Mouse (Mus musculus): ENCODE results near the gene Pdk3.
A peak's percentile ranks its signal among the peaks of the same experiment; 100 is the strongest.

Pdk3 gene

GRCm38 (mm10) chrX:93831561-93832336, at the start of gene Pdk3:
Gene Pdk3 (minus strand): TSS chrX:93832201.
- peak; percentile 79 for DNase-seq

GRCm38 (mm10) chrX:93877634-93878016, 45.6 kb upstream of the Pdk3 start:
- DNase-seq: no peak

DNA sequence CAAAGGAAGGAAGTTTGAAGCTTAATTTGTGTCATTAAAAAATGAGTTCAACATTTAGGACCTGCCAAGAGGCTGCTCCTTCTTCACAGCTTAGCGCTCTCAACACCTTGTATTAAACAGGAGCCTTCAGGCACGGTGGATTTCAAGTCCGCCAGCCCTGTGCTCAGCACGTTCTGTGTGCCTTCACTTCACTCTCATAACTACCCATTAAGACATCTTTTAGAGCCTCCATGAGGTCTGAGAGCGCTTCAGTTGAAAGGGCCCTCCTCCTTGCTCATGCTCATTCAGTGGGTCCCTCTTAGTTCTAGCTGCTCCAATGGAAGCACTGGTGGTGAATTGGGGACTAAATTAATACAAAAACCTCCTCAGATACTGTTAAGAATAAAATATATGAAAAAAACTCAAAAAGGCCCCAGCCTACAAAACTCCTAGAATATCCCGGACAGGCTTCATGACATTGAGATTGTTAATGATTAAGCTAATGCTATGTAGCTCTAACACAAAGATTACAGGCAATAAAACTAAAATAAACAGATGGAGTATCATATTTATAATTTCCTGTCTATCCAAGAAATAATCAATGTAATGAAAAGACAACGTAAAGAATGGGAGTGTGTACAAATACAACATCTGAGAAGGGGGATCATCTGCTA, 45.1 kb upstream of the Pdk3 start:
- no peak for DNase-seq

DNA sequence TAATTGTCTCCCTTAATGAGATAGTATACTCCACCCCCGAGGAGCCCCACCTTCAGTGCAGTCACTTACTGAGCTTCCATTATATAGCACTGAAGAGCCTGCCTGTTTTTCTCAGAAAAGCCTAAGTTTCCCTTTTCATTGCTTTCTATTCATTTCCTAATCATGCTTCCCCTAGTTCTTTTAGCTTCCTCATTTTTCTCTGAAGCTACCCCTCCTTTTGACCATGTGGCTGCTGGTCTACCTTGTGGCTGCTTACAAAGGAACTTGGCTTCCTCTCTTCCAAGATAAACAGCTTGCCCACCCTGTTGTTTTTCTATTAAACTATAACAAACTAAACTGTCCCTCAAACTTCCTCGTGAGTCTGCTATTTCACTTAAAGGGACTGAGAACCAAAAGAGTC, 31.4 kb upstream of the Pdk3 start:
- DNase-seq: no peak

DNA sequence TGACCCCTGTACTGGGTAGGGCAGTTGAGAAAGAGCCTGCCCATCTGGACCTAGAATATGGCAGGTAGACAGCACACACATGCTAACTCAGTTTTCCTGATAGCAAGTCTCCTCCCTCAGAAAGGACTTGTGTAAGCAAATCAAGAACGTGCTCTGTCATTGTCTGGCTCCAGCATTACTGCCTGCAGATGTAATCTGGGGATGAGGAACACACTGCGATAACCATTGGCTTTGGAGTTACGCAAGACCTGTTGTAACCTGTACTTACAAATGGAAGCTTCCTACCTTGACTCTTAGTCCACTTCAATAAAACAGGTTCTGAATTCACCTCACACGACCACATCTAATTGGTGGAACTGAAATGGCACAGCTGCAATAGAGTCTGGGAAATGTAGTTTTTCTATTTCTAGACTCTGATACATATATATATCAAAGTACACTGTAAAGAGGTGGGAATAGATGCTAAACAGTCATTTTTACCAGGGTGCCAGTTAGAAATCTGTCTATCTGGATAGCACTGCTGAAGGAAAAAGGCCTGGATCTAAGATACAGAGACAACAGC, 30.6 kb upstream of the Pdk3 start:
- no peak for DNase-seq

DNA sequence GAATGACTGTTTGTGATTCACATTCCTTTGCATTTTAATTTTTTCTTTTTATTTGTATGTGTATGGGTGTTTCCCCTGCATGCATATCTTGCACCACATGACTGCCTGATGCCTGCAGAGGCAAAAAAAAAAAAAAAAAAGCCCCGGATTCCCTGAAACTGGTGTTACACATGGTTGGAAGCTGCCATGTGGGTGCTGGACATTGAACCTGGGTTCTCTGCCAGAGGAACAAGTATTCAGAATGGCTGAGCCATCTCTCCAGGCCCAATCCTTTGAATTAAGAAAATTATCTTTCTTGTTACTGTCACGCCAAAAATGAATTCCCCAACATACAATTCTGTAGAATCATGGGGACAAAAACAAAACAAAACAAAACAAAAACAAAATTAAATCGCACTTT, 25.8 kb upstream of the Pdk3 start:
- DNase-seq: no peak

DNA sequence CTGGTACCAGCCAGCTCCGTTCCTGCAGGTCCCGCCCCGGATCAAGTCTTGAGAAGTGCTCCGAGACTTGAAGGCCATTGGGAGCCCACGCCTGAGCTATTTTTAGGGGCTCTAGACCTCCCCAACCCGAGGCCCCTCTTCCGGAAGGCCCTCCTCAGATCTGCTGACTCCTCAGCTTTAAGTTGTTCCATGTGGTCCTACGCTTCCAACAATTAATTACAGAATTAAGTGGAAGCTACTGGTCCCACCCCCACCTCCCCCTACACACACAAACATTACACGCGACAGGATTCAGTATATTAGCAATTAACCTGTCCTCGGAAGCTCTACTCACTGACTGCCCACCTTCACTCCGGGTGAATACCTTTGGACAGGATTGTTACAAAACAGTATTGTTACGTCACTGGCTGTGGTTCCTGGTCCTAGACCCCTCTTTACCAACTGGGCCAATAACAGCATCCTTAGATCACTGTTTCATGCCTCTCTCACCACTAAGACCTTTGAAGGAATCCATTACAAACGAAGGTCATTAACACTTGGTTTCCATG, 410 bp upstream of the Pdk3 start:
- no peak for DNase-seq

GRCm38 (mm10) chrX:93825787-93826186, 6.2 kb downstream of the Pdk3 start:
- DNase-seq: no peak

DNA sequence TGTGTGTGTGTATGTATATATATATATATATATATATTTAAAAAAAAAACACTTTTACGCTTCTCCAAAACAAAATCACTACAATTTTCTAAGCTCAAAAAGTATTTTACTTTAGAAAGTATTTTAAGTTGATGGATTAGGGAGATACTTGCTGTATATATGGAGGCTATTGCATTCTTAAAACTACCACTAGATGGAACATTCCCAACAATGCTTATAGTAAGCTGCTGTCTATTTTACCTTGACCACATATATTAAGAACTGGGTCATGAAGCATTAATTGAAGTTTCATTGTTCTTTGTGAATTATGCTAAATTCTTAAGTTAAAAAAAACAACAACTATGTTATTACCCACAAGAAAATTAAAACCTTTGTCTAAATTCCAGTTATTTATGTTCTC, 24.0 kb downstream of the Pdk3 start:
- DNase-seq: no peak

- peak; percentile 59 for DNase-seq
Observed at GRCm38 (mm10) chrX:93793168-93793567, 38.8 kb downstream of the Pdk3 start.

- no peak for DNase-seq
Observed at GRCm38 (mm10) chrX:93789562-93789961, 42.4 kb downstream of the Pdk3 start.

- DNase-seq: no peak
Observed at GRCm38 (mm10) chrX:93760770-93761169, 71.2 kb downstream of the Pdk3 start.

DNA sequence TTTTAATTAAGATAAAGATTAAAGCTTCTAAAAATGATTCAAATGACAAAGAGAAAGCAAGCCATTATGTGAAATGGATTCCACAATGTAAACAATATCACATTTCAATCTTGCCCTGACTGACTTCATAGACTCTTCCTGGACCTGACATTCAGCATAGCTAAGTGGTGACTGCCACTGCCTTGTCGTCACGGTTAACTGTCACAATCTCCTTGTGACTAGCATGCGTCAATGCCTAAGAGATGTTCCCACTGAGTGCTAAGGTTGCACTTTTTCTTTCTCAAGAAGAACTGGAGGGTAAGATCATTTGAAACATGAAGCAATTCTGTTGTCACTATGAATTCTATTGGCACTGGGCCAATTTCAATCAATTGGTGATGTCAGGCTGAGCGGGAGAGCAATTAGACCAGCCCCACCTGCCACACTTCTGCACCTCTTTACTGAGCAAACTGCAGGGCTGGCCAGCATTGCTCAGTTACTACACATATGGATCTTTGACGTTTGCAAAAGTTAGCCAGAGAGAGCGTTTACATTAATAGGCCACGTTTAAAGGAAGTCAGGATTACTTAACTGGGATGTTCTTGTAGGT, 75.0 kb downstream of the Pdk3 start:
- no peak for DNase-seq

GRCm38 (mm10) chrX:93755210-93755842, 76.7 kb downstream of the Pdk3 start:
- no peak for DNase-seq

- DNase-seq: no peak
Observed at GRCm38 (mm10) chrX:93750566-93750965, 81.4 kb downstream of the Pdk3 start.

DNA sequence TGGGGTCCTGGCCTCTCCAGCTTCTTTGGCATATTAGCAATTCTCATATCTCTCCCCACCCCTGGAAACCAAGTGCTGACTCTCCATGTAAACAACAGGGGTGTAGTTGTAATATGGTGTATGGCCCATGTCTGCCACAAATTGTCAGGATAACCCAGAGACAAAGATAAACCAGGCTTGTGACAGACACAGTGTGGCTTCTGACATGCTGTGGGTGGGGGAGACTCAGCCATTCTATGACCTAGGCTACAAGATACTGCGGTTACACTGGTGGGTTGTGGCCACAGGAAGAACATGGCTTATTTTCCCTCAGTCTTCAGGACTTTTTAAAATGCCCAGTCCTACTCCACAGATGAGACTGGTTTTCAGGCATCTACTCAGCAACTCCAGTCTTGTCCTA, 82.8 kb downstream of the Pdk3 start:
- DNase-seq: no peak

DNA sequence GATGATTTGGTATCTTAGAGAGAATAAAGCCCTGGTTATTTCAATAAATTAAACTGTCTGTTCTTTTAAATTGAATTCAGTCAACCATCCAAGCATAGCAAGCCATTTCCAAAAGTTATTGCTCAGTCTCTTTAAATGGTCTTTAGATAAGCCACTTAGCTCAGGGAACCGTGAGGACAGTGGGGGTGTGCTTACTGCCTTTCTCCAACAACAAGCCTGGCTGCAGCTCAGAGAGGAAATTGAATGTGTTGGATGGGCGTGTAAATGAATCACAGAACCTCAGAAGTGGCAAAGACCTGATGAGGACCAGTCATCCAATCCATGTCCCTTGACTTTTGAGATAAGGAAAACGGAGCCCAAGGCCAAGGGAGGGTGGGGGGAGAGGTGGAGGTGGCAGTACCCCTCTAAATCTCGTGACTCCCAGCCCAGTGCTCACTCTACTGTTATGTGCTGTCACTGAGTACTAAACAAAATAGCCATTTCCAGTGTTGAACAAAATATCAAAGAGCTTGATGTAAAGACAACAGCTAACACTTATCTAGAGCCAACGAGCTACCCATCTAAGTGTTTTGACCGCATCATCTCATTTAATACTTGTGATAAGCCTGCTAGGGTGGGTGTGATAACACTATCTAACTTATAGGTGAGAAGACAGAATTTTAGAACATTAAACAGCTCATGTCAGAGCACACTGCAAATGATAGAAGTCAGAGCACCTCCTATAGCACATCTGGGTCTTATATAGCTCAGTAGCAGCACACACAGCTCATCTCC, 98.8 kb downstream of the Pdk3 start:
- no peak for DNase-seq

- no peak for DNase-seq
Observed at GRCm38 (mm10) chrX:93732407-93732806, 99.6 kb downstream of the Pdk3 start.

DNA sequence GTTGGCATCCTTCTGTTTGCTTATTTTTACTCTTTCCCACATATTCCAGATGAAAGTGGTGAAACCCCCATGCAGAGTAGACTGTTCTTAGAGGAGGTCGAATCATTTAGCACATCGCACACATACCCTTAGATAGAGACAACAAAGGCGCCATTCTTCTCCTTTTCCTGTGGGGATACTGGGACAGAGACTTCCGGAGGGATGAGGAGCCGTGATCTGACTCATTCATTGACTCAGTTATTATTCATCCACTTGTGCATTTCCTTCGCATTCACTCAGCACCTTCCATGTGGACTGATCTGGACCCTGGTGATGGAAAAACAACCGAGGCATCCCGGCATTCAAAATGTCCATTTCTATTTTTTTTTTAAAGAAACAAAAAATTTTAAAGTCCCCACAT, 101.1 kb downstream of the Pdk3 start:
- no peak for DNase-seq

DNA sequence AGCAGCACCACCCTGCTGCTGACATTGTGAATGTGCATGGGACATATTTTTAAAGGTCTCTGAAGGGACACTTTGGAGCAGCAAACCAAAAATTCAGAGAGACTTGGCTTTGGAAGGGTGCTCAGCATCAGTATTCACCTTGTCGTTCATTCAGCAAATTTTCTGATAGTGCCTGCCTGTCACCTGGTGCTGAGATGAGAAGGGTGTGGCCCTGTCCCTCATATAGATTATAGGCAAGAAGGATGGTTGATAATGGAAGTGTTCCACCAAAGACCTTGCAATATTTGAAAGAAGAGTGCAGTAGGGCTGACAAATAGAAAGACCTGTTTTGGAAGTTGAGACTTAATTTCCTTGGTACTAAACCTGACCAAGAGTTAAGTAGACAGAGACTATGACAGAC, 102.5 kb downstream of the Pdk3 start:
- no peak for DNase-seq

Data from thymus, postnatal 25 days (tissue).